Mouse (Mus musculus) telencephalon, adult 2 months (tissue): ENCODE results near the gene Enho.

Experiments
- DNase-seq: peaks from one replicate; pipeline ENCODE4 v3.0.0-alpha.2; 2011; ENCODE audit warnings: low read depth, low spot score

Enho gene

GRCm38 (mm10) chr4:41663614-41664013 lies 23.5 kb upstream of the Enho start:
- DNase-seq = no peak

GRCm38 (mm10) chr4:41662723-41663122 lies 22.6 kb upstream of the Enho start:
- no peak for DNase-seq

- no peak for DNase-seq
These were observed 20.8 kb upstream of the Enho start for GRCm38 (mm10) chr4:41660851-41661430.

GRCm38 (mm10) chr4:41659556-41659955 lies 19.4 kb upstream of the Enho start:
- DNase-seq = no peak

GRCm38 (mm10) chr4:41658566-41659384 lies 18.7 kb upstream of the Enho start:
- no peak for DNase-seq

- DNase-seq = no peak
These were observed 15.4 kb upstream of the Enho start for GRCm38 (mm10) chr4:41655525-41655924.

- DNase-seq = no peak
These were observed 14.1 kb upstream of the Enho start for GRCm38 (mm10) chr4:41654217-41654616.

- no peak for DNase-seq
These were observed 13.6 kb upstream of the Enho start for GRCm38 (mm10) chr4:41653730-41654129.

GRCm38 (mm10) chr4:41653296-41653695 lies 13.2 kb upstream of the Enho start:
- no peak for DNase-seq

- no peak for DNase-seq
These were observed 8.5 kb upstream of the Enho start for GRCm38 (mm10) chr4:41648627-41649026.

GRCm38 (mm10) chr4:41648157-41648556 lies 8.0 kb upstream of the Enho start:
- DNase-seq = no peak

GRCm38 (mm10) chr4:41645488-41645887 lies 5.4 kb upstream of the Enho start:
- no peak for DNase-seq

GRCm38 (mm10) chr4:41641199-41641822 lies 1.2 kb upstream of the Enho start:
- DNase-seq = no peak

- DNase-seq = no peak
These were observed 796 bp downstream of the Enho start for GRCm38 (mm10) chr4:41639214-41639841.

GRCm38 (mm10) chr4:41638828-41639213 lies 1.3 kb downstream of the Enho start:
- DNase-seq = no peak

GRCm38 (mm10) chr4:41638186-41638731 lies 1.9 kb downstream of the Enho start:
- no peak for DNase-seq

GRCm38 (mm10) chr4:41636882-41637635 lies 3.1 kb downstream of the Enho start:
- DNase-seq = no peak

GRCm38 (mm10) chr4:41636366-41636765 lies 3.8 kb downstream of the Enho start:
- DNase-seq = no peak

GRCm38 (mm10) chr4:41635906-41636305 lies 4.2 kb downstream of the Enho start:
- no peak for DNase-seq

GRCm38 (mm10) chr4:41635224-41635623 lies 4.9 kb downstream of the Enho start:
- no peak for DNase-seq

- DNase-seq = no peak
These were observed 5.5 kb downstream of the Enho start for GRCm38 (mm10) chr4:41634631-41635030.
